Mouse (Mus musculus): ENCODE data around the gene Olfr483. TPM values are rescaled to one million over a fixed set of nuclear protein-coding genes. Genes with fewer than 3 reads are reported as not detected.

Gene Olfr483
- not detected in 2 replicates for polyA plus RNA-seq (2015; fragmentation: Nextera tagmentation; extraction: Ambion mirVana)

DNA sequence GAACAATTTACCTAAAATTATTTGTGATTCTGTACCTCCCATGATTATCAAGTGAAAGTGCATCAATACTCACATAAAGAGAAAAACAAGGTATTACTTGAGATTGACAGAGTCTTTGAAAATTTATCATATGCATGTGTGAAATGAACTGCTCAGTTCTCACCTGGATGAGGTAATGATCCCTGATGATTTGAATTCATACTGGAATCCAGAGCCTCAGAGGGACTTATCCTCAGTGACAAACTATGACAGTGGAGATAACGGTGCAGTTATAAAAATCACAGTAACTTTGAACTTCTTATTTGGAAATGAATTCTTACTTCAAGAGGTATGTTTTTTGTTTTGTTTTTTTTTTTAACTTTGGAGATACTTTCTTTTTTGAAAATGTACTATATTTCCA, at the start of gene Olfr483:
TSS of gene Olfr483 (plus strand) at position 301 of the 400 bp plus-strand sequence.
- Histone ChIP-seq H3K36me3 (no peaks in the 10 kb centered on the region), H3K27ac (no peak within 1 kb of the TSS), H3K27me3 (no peaks in the 10 kb centered on the region), H3K9ac (replicated peaks) (no peak within 1 kb of the TSS), H3K4me1 (replicated peaks) (no peaks in the 10 kb centered on the region), H3K4me3 (replicated peaks) (no peak within 1 kb of the TSS), H3K9me3 (no peaks in the 10 kb centered on the region), H3K4me2 (replicated peaks) (no peak within 1 kb of the TSS)
- ATAC-seq, result no peak
- 90% methylated on average over 1 of the region's 1 CpGs for WGBS

- no peak for ATAC-seq
- Histone ChIP-seq H3K4me3 (replicated peaks) (no peak within 1 kb of the TSS), H3K27me3 (no peaks in the 10 kb centered on the region), H3K9me3 (no peaks in the 10 kb centered on the region), H3K4me1 (replicated peaks) (no peaks in the 10 kb centered on the region), H3K36me3 (no peaks in the 10 kb centered on the region), H3K27ac (no peak within 1 kb of the TSS), H3K4me2 (replicated peaks) (no peak within 1 kb of the TSS), H3K9ac (replicated peaks) (no peak within 1 kb of the TSS)
- WGBS, result 91% methylated on average over 1 of the region's 1 CpGs
Observed at GRCm38 (mm10) chr7:108067246-108067645, 33.4 kb upstream of the Olfr483 start, which contains the start of gene Olfr480. Olfr480 (minus strand) TSS chr7:108067346.

- H3K4me2 ChIP-seq (replicated peaks), result no peak within 1 kb of the TSS
- no peak within 1 kb of the TSS for H3K4me3 ChIP-seq (replicated peaks)
- no peaks in the 10 kb centered on the region for H3K36me3 ChIP-seq
- no peaks in the 10 kb centered on the region for H3K4me1 ChIP-seq (replicated peaks)
- H3K27ac ChIP-seq, result no peak within 1 kb of the TSS
- no peak within 1 kb of the TSS for H3K9ac ChIP-seq (replicated peaks)
- no peaks in the 10 kb centered on the region for H3K9me3 ChIP-seq
- no peak for ATAC-seq
- H3K27me3 ChIP-seq, result no peaks in the 10 kb centered on the region
Observed at GRCm38 (mm10) chr7:108079555-108079954, 21.1 kb upstream of the Olfr483 start, which contains the start of gene Olfr481. Olfr481 (plus strand) TSS chr7:108079855.

GRCm38 (mm10) chr7:108097486-108097885, 3.2 kb upstream of the Olfr483 start, which contains the start of gene Olfr482:
Olfr482 (minus strand) TSS chr7:108097586.
- Histone ChIP-seq H3K4me2 (replicated peaks) (no peak within 1 kb of the TSS), H3K4me1 (replicated peaks) (no peaks in the 10 kb centered on the region), H3K9me3 (no peaks in the 10 kb centered on the region), H3K27ac (no peak within 1 kb of the TSS), H3K9ac (replicated peaks) (no peak within 1 kb of the TSS), H3K27me3 (no peaks in the 10 kb centered on the region), H3K4me3 (replicated peaks) (no peak within 1 kb of the TSS), H3K36me3 (no peaks in the 10 kb centered on the region)
- 85% methylated on average over 1 of the region's 1 CpGs for WGBS
- ATAC-seq, result no peak

GRCm38 (mm10) chr7:108120681-108121080, 20.0 kb downstream of the Olfr483 start:
- H3K9ac ChIP-seq (replicated peaks), result no peak overlapping the region
- no peaks in the 10 kb centered on the region for H3K4me1 ChIP-seq (replicated peaks)
- no peak overlapping the region for H3K27ac ChIP-seq
- WGBS, result 6% methylated on average over 1 of the region's 1 CpGs
- H3K36me3 ChIP-seq, result no peaks in the 10 kb centered on the region
- no peaks in the 10 kb centered on the region for H3K27me3 ChIP-seq
- H3K9me3 ChIP-seq, result no peaks in the 10 kb centered on the region
- no peak overlapping the region for H3K4me3 ChIP-seq (replicated peaks)
- H3K4me2 ChIP-seq (replicated peaks), result no peak overlapping the region
- no peak for ATAC-seq

- no peaks in the 10 kb centered on the region for H3K9me3 ChIP-seq
- ATAC-seq, result no peak
- H3K27me3 ChIP-seq, result no peaks in the 10 kb centered on the region
- no peaks in the 10 kb centered on the region for H3K4me1 ChIP-seq (replicated peaks)
- H3K27ac ChIP-seq, result no peak overlapping the region
- 79% methylated on average over 1 of the region's 1 CpGs for WGBS
- H3K36me3 ChIP-seq, result no peaks in the 10 kb centered on the region
- H3K9ac ChIP-seq (replicated peaks), result no peak overlapping the region
- H3K4me2 ChIP-seq (replicated peaks), result no peak overlapping the region
- no peak overlapping the region for H3K4me3 ChIP-seq (replicated peaks)
Observed at GRCm38 (mm10) chr7:108121416-108121815, 20.8 kb downstream of the Olfr483 start.

- Histone ChIP-seq H3K4me3 (replicated peaks) (no peak within 1 kb of the TSS), H3K9ac (replicated peaks) (no peak within 1 kb of the TSS), H3K4me1 (replicated peaks) (no peaks in the 10 kb centered on the region), H3K9me3 (no peaks in the 10 kb centered on the region), H3K4me2 (replicated peaks) (no peak within 1 kb of the TSS), H3K27ac (no peak within 1 kb of the TSS), H3K36me3 (no peaks in the 10 kb centered on the region), H3K27me3 (no peaks in the 10 kb centered on the region)
- ATAC-seq, result no peak
Observed at GRCm38 (mm10) chr7:108127349-108127748, 26.7 kb downstream of the Olfr483 start, which contains the start of gene Olfr484. Olfr484 (minus strand) TSS chr7:108127449.

Other genes with a start within 250 kb of the Olfr483 start
- not detected in 2 replicates for gene Olfr472, start 202.9 kb upstream of the Olfr483 start, polyA plus RNA-seq (2015; fragmentation: Nextera tagmentation; extraction: Ambion mirVana)
- not detected in 2 replicates for gene Olfr473, start 170.4 kb upstream of the Olfr483 start, polyA plus RNA-seq (2015; fragmentation: Nextera tagmentation; extraction: Ambion mirVana)
- not detected in 2 replicates for gene Olfr474, start 146.2 kb upstream of the Olfr483 start, polyA plus RNA-seq (2015; fragmentation: Nextera tagmentation; extraction: Ambion mirVana)
- gene Olfr476, start 136.0 kb upstream of the Olfr483 start, polyA plus RNA-seq (2015; fragmentation: Nextera tagmentation; extraction: Ambion mirVana), result not detected in 2 replicates
- not detected in 2 replicates for gene Olfr477, start 114.2 kb upstream of the Olfr483 start, polyA plus RNA-seq (2015; fragmentation: Nextera tagmentation; extraction: Ambion mirVana)
- gene Olfr478, start 66.9 kb upstream of the Olfr483 start, polyA plus RNA-seq (2015; fragmentation: Nextera tagmentation; extraction: Ambion mirVana), result not detected in 2 replicates
- not detected in 2 replicates for gene Olfr479, start 50.2 kb upstream of the Olfr483 start, polyA plus RNA-seq (2015; fragmentation: Nextera tagmentation; extraction: Ambion mirVana)
- gene Olfr480, start 33.5 kb upstream of the Olfr483 start, polyA plus RNA-seq (2015; fragmentation: Nextera tagmentation; extraction: Ambion mirVana), result not detected in 2 replicates
- gene Olfr481, start 21.0 kb upstream of the Olfr483 start, polyA plus RNA-seq (2015; fragmentation: Nextera tagmentation; extraction: Ambion mirVana), result not detected in 2 replicates
- gene Olfr482, start 3.3 kb upstream of the Olfr483 start, polyA plus RNA-seq (2015; fragmentation: Nextera tagmentation; extraction: Ambion mirVana), result 0.08 TPM in 1 of 2 replicates, not detected in the other
- not detected in 2 replicates for gene Olfr484, start 26.6 kb downstream of the Olfr483 start, polyA plus RNA-seq (2015; fragmentation: Nextera tagmentation; extraction: Ambion mirVana)
- gene Olfr485, start 59.0 kb downstream of the Olfr483 start, polyA plus RNA-seq (2015; fragmentation: Nextera tagmentation; extraction: Ambion mirVana), result not detected in 2 replicates
- not detected in 2 replicates for gene Olfr486, start 71.9 kb downstream of the Olfr483 start, polyA plus RNA-seq (2015; fragmentation: Nextera tagmentation; extraction: Ambion mirVana)
- gene Olfr487, start 113.8 kb downstream of the Olfr483 start, polyA plus RNA-seq (2015; fragmentation: Nextera tagmentation; extraction: Ambion mirVana), result not detected in 2 replicates
- gene Olfr488, start 157.5 kb downstream of the Olfr483 start, polyA plus RNA-seq (2015; fragmentation: Nextera tagmentation; extraction: Ambion mirVana), result not detected in 2 replicates
- not detected in 2 replicates for gene Olfr490, start 188.1 kb downstream of the Olfr483 start, polyA plus RNA-seq (2015; fragmentation: Nextera tagmentation; extraction: Ambion mirVana)
- not detected in 2 replicates for gene Olfr491, start 212.6 kb downstream of the Olfr483 start, polyA plus RNA-seq (2015; fragmentation: Nextera tagmentation; extraction: Ambion mirVana)
- gene Olfr492, start 222.8 kb downstream of the Olfr483 start, polyA plus RNA-seq (2015; fragmentation: Nextera tagmentation; extraction: Ambion mirVana), result not detected in 2 replicates
- not detected in 2 replicates for gene Olfr493, start 246.1 kb downstream of the Olfr483 start, polyA plus RNA-seq (2015; fragmentation: Nextera tagmentation; extraction: Ambion mirVana)

Measured in midbrain, embryonic 13.5 days (tissue).